10 mouse cellular contexts compared by ENCODE assay signal in the genomic region with DNA sequence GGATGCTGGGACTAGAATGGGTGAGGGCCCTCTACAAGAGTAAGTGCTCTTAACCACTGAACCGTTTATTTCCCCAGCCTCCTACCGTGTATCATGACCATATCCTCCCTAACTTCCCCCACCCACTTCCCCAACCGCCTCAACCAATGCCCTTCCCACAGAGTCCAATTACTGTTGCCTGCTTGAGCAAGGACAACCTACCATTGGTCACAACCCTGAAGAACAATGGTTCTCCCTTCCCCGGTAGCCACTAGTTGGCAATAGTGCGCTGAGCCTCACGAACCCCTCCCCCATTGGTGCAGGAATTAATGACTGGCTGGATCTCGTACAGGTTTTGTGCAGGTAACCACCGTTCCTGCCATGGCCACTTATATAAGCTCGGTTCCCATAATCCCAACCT. TPM values are rescaled to one million over a fixed set of nuclear protein-coding genes. Genes with fewer than 3 reads are reported as not detected.
DNase-seq lines count a peak whose midpoint lies in the region; ATAC-seq lines count a peak whose summit lies in the region.
"Had no signal": no experiment of that assay in that cellular context is flagged by ENCODE, and none has a peak within 500 bp of the region (broad histone marks: within the 10 kb centered on the region; RNA-seq: fewer than 3 reads in every experiment).

No protein-coding gene starts in this region.

- no peak overlapping the region for H3K4me2 ChIP-seq in heart, embryonic 11.5 days
- H3K4me2 ChIP-seq: hindbrain, embryonic 14.5 days; limb, embryonic 13.5 days had no signal

- H3K27me3 ChIP-seq in heart, embryonic 11.5 days (ENCODE audit: control insufficient read depth, insufficient read depth, low read length): 0 out of 2 replicates have a peak, but pooled peaks cover 4% of the 10 kb centered on the region
- H3K27me3 ChIP-seq: limb, embryonic 13.5 days had no signal

- no peak overlapping the region for H3K4me3 ChIP-seq in heart, embryonic 11.5 days (ENCODE audit: low read depth, low read length)
- H3K4me3 ChIP-seq: limb, embryonic 13.5 days had no signal

- peaks cover 5% of the 10 kb centered on the region; the same call in 1 of the 2 replicates for H3K4me1 ChIP-seq in heart, embryonic 11.5 days (ENCODE audit: control insufficient read depth, insufficient read depth, low read length)

- no peak overlapping the region for H3K9ac ChIP-seq in heart, embryonic 11.5 days (ENCODE audit: low read depth, low read length)
- H3K9ac ChIP-seq: hindbrain, embryonic 14.5 days; limb, embryonic 13.5 days had no signal

- 51% methylated on average over 9 of the region's 9 CpGs for WGBS in heart, embryonic 11.5 days (ENCODE audit: insufficient replicate concordance)

- ATAC-seq in heart, embryonic 11.5 days (replicated peaks; ENCODE audit: insufficient number of reproducible peaks, low FRiP score, low TSS enrichment): no peak
- no peak for ATAC-seq in erythroid progenitor cell, adult 5-6 weeks (replicated peaks; ENCODE audit: low FRiP score, poor library complexity, severe bottlenecking)

- H3K27ac ChIP-seq in heart, embryonic 11.5 days (ENCODE audit: low read depth, low read length): no peak overlapping the region
- H3K27ac ChIP-seq: hindbrain, embryonic 14.5 days; limb, embryonic 13.5 days had no signal

- H3K9me3 ChIP-seq in heart, embryonic 11.5 days (replicated peaks; ENCODE audit: control insufficient read depth, low read length): no peaks in the 10 kb centered on the region
- H3K9me3 ChIP-seq: limb, embryonic 13.5 days had no signal

- intact Hi-C loops in gastrocnemius, postnatal 14 days (cut with DNase I; ENCODE audit: low total_unique reads): no loop called here

- DNase-seq in heart, adult 8-10 months (ENCODE audit: low spot score): peak; percentile 15
- peak; percentile 27 for DNase-seq in CD4-positive helper T cell, adult 2 months (ENCODE audit: low read depth, low spot score)
- DNase-seq in induced T-regulatory cell, adult 2 months (ENCODE audit: low read depth): peak; percentile 70
- peak; percentile 46 for DNase-seq in lung, postnatal 14 days
- DNase-seq in gastrocnemius, postnatal 14 days: no peak
- no peak for DNase-seq in MN1 (ENCODE audit: low spot score)

- H3K36me3 ChIP-seq in heart, embryonic 11.5 days (ENCODE audit: control insufficient read depth, insufficient read depth, low read length): no peaks in the 10 kb centered on the region
- H3K36me3 ChIP-seq: limb, embryonic 13.5 days had no signal

RNA-seq across cellular contexts. Expression of a gene that starts 19.6 kb away (rescaled TPM):
- 1 to 10 TPM in 3 of 4 experiments, under 1 TPM in 1; 0.92 to 1.8 (median 1.3) TPM for total RNA-seq in heart, adult 8-10 months (2022)
- 0.11 and 0.30 TPM in 2 replicates for polyA plus RNA-seq in heart, embryonic 11.5 days (2014; fragmentation: Nextera tagmentation; extraction: Ambion mirVana)
- 1 to 10 TPM; 1.1 TPM for total RNA-seq in gastrocnemius, postnatal 14 days (2021)
- 0.84 TPM in 1 of 2 replicates, not detected in the other for total RNA-seq in erythroid progenitor cell, adult 5-6 weeks (2015; ENCODE audit: low replicate concordance)
- total RNA-seq in erythroid progenitor cell, adult 5-6 weeks (2017; ENCODE audit: low replicate concordance): 0.39 and 0.91 TPM in 2 replicates

RNA-seq across cellular contexts. Expression of a gene that starts 28.4 kb away (rescaled TPM):
- total RNA-seq in heart, adult 8-10 months (2022): under 1 TPM; 0.22 to 0.63 (median 0.46) TPM
- polyA plus RNA-seq in heart, embryonic 11.5 days (2014; fragmentation: Nextera tagmentation; extraction: Ambion mirVana): 0.50 and 0.56 TPM in 2 replicates
- under 1 TPM; 0.27 to 0.66 TPM for total RNA-seq in gastrocnemius, postnatal 14 days (2021)
- 13.0 and 15.9 TPM in 2 replicates for total RNA-seq in erythroid progenitor cell, adult 5-6 weeks (2015; ENCODE audit: low replicate concordance)
- 2.6 and 3.3 TPM in 2 replicates for total RNA-seq in erythroid progenitor cell, adult 5-6 weeks (2017; ENCODE audit: low replicate concordance)

Comparison
In these comparisons a context has a peak if more than half of its experiments do, and no peak if none do; other contexts are left out.
1. DNase-seq: peak in heart, adult 8-10 months (single experiment), CD4-positive helper T cell, adult 2 months (single experiment), induced T-regulatory cell, adult 2 months (single experiment) and lung, postnatal 14 days (single experiment); none in gastrocnemius, postnatal 14 days (single experiment) and MN1 (single experiment).